Mouse (Mus musculus): ENCODE measurements around the gene Cdk15. TPM values are rescaled to one million over a fixed set of nuclear protein-coding genes. Genes with fewer than 3 reads are reported as not detected.

Gene Cdk15
- polyA plus RNA-seq, 1 experiment from 2014 or later = 0.13 TPM

DNA sequence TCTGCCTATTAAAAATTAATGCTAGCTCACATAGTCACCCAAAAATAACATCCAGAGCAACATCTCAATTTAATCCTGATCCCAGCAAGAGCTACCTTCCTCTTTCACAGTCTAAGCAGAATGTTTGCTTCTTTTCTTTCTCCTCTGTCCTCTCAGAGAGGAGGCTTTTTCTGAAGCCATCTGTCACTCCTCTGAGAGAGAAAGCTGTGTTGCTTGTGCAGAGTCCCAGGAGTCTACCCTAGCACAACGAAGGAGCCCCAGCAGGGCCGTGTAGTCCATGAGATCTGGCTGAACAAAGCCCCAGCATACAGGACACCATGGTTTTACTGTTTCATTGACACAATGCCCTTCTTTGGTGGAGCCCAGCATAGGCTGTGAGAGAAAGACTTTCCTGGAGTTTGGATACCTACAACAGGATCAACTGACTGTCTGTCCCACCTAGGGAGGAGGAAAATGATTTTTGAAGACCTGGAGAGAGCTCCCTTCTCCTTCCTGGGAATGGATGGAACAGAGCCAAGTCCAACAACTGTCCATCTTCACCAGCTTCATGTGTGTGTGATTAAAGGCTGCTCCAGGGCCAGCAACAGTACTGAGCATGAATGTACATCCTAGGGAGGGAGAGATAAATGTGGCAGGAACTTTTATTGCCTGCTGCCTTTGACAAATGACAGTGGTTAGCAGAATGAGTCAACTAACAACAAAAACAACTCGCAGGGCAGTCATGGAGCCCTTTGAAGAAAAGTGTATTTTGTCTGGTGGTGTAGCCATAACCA lies 131.0 kb downstream of the Cdk15 start:
- Histone ChIP-seq H3K9me3 (no peaks in the 10 kb centered on the region), H3K27me3 (0 out of 2 replicates have a peak, but pooled peaks cover 4% of the 10 kb centered on the region), H3K9ac (no peak overlapping the region), H3K4me1 (peaks cover 12% of the 10 kb centered on the region), H3K4me3 (replicated peaks) (no peak overlapping the region), H3K4me2 (no peak overlapping the region), H3K36me3 (replicated peaks) (no peaks in the 10 kb centered on the region), H3K27ac (peak overlapping the region; percentile 73; the same call in 1 of the 2 replicates)
- no peak; the same call in 1 of the 2 replicates for ATAC-seq (ENCODE audit: low FRiP score)
- WGBS = 57% methylated on average over 3 of the region's 3 CpGs

- H3K9me3 ChIP-seq = no peaks in the 10 kb centered on the region
- no peak overlapping the region for H3K9ac ChIP-seq
- no peaks in the 10 kb centered on the region for H3K27me3 ChIP-seq
- H3K4me3 ChIP-seq (replicated peaks) = no peak overlapping the region
- H3K36me3 ChIP-seq (replicated peaks) = no peaks in the 10 kb centered on the region
- H3K4me2 ChIP-seq = no peak overlapping the region
- ATAC-seq (ENCODE audit: low FRiP score) = no peak
- 93% methylated on average over 6 of the region's 6 CpGs for WGBS
- no peak overlapping the region for H3K27ac ChIP-seq
- peaks cover 14% of the 10 kb centered on the region for H3K4me1 ChIP-seq
Observed at GRCm38 (mm10) chr1:59389181-59389580, 132.5 kb downstream of the Cdk15 start.

DNA sequence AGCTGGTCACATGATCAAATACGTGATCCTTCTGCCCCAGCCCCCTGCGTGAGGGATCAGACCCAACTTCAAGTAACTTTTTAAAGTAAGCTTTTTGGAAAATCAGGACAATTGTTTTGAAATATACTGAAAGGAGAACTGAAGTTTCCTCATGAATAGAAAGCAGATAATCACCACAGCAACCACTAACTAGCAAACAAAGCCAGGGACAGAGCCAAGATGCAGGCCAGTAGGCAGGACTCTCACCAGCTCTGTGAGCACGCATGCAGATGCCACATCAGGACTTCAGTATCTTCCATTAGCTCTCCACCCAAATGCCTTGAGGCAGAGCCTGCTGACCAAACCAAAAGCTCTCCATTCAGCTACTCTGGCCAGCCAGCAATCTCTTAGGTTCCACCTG lies 135.0 kb downstream of the Cdk15 start:
- Histone ChIP-seq H3K9ac (no peak overlapping the region), H3K4me3 (replicated peaks) (no peak overlapping the region), H3K27ac (no peak overlapping the region), H3K36me3 (replicated peaks) (no peaks in the 10 kb centered on the region), H3K9me3 (no peaks in the 10 kb centered on the region), H3K4me2 (no peak overlapping the region), H3K4me1 (peaks cover 36% of the 10 kb centered on the region), H3K27me3 (no peaks in the 10 kb centered on the region)
- ATAC-seq (ENCODE audit: low FRiP score) = no peak
- 43% methylated on average over 3 of the region's 3 CpGs for WGBS

- no peak overlapping the region for H3K4me3 ChIP-seq (replicated peaks)
- ATAC-seq (ENCODE audit: low FRiP score) = peak; percentile 40; the same call in 1 of the 2 replicates
- H3K27me3 ChIP-seq = no peaks in the 10 kb centered on the region
- H3K9me3 ChIP-seq = no peaks in the 10 kb centered on the region
- H3K9ac ChIP-seq = no peak overlapping the region
- no peaks in the 10 kb centered on the region for H3K36me3 ChIP-seq (replicated peaks)
- 0 out of 2 replicates have a peak overlapping the region, but pooled peaks have one; percentile 3 for H3K4me2 ChIP-seq
- H3K27ac ChIP-seq = peak overlapping the region; percentile 95
- 51% methylated on average over 4 of the region's 4 CpGs for WGBS
- H3K4me1 ChIP-seq = peaks cover 38% of the 10 kb centered on the region
Observed at GRCm38 (mm10) chr1:59394072-59394471, 137.4 kb downstream of the Cdk15 start.

DNA sequence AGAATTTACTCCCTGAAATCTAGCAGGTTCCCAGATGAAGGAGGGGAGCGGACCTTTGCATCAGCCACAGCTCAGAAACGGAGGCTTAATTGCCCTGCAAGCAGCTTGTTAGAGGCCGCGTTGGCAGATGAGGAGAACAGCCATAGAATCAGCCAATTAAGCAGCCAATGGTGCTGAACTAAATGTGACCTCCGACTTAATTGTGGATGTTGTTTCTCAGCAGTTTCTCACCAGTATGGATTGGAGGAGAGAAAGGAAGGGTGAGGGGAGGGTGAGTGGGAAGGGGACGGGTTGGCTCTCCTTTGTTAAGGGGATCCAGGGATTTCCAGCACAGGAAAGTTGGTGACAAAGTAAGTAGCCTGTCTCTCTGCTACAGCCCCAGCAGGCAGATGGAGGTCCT lies 137.9 kb downstream of the Cdk15 start:
- Histone ChIP-seq H3K27me3 (no peaks in the 10 kb centered on the region), H3K4me1 (peaks cover 39% of the 10 kb centered on the region), H3K27ac (peak overlapping the region; percentile 95), H3K4me2 (0 out of 2 replicates have a peak overlapping the region, but pooled peaks have one; percentile 13), H3K9me3 (no peaks in the 10 kb centered on the region), H3K4me3 (replicated peaks) (no peak overlapping the region), H3K36me3 (replicated peaks) (no peaks in the 10 kb centered on the region), H3K9ac (no peak overlapping the region)
- WGBS = 2% methylated on average over 6 of the region's 6 CpGs
- ATAC-seq (ENCODE audit: low FRiP score) = peak; percentile 93

- Histone ChIP-seq H3K4me3 (replicated peaks) (no peak overlapping the region), H3K9ac (no peak overlapping the region), H3K9me3 (no peaks in the 10 kb centered on the region), H3K4me1 (peaks cover 41% of the 10 kb centered on the region), H3K36me3 (replicated peaks) (no peaks in the 10 kb centered on the region), H3K27me3 (no peaks in the 10 kb centered on the region), H3K27ac (peak overlapping the region; percentile 95), H3K4me2 (no peak overlapping the region)
- 12% methylated on average over 2 of the region's 2 CpGs for WGBS
- ATAC-seq (ENCODE audit: low FRiP score) = no peak
Observed at GRCm38 (mm10) chr1:59395992-59396391, 139.3 kb downstream of the Cdk15 start.

- no peak for ATAC-seq (ENCODE audit: low FRiP score)
Observed at GRCm38 (mm10) chr1:59399554-59400325, 143.0 kb downstream of the Cdk15 start.

DNA sequence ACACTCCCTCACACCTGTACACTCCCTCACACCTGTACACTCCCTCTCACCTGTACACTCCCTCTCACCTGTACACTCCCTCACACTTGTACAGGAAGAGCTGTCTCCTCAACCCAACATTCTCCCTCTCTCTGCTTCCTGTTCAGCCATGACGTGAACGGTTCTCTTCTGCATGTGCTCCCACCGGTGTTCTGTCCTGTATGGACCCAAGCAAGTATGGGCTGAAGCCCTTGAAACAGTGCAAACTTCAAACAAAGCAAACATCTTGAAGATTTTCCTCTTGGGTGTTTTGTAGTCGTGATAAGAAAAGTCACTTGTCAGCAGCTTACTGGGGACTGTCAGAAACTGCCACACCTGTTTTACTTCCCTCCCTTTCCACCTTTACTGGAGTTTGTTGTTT lies 144.5 kb downstream of the Cdk15 start:
- no peak for ATAC-seq (ENCODE audit: low FRiP score)
- Histone ChIP-seq H3K27ac (no peak overlapping the region), H3K4me1 (peaks cover 12% of the 10 kb centered on the region; the same call in 1 of the 2 replicates), H3K27me3 (no peaks in the 10 kb centered on the region), H3K9ac (no peak overlapping the region), H3K4me2 (no peak overlapping the region), H3K36me3 (replicated peaks) (no peaks in the 10 kb centered on the region), H3K4me3 (replicated peaks) (no peak overlapping the region), H3K9me3 (no peaks in the 10 kb centered on the region)
- 83% methylated on average over 4 of the region's 4 CpGs for WGBS

More at GRCm38 (mm10) chr1:59399554-59400325, 143.0 kb downstream of the Cdk15 start:
- Histone ChIP-seq H3K27ac (no peak overlapping the region), H3K9me3 (no peaks in the 10 kb centered on the region), H3K4me1 (peaks cover 27% of the 10 kb centered on the region), H3K4me2 (no peak overlapping the region), H3K36me3 (replicated peaks) (no peaks in the 10 kb centered on the region), H3K9ac (no peak overlapping the region), H3K27me3 (no peaks in the 10 kb centered on the region), H3K4me3 (replicated peaks) (no peak overlapping the region)
- 63% methylated on average over 2 of the region's 2 CpGs for WGBS

Other genes with a start within 250 kb of the Cdk15 start
- gene C2cd6, start 162.0 kb upstream of the Cdk15 start, polyA plus RNA-seq (2016; fragmentation: Nextera tagmentation; extraction: Ambion mirVana) = 0.11 TPM in 1 of 2 replicates, not detected in the other
- 51.9 and 56.1 TPM in 2 replicates for gene Tmem237, start 136.5 kb upstream of the Cdk15 start, polyA plus RNA-seq (2016; fragmentation: Nextera tagmentation; extraction: Ambion mirVana)
- 0.28 and 0.32 TPM in 2 replicates for gene Mpp4, start 93.5 kb upstream of the Cdk15 start, polyA plus RNA-seq (2016; fragmentation: Nextera tagmentation; extraction: Ambion mirVana)
- gene Als2, start 19.7 kb upstream of the Cdk15 start, polyA plus RNA-seq (2016; fragmentation: Nextera tagmentation; extraction: Ambion mirVana) = 21.6 and 22.1 TPM in 2 replicates
- gene Fzd7, start 225.5 kb downstream of the Cdk15 start, polyA plus RNA-seq (2016; fragmentation: Nextera tagmentation; extraction: Ambion mirVana) = 8.1 and 10.9 TPM in 2 replicates

Measured in forebrain, embryonic 12.5 days (tissue).